Mouse (Mus musculus): ENCODE results near the gene Prc1.

- TF ChIP-seq CTCF (IDR thresholded peaks at IDR 0.05; ENCODE audit: borderline replicate concordance, extremely low read depth, insufficient read depth, insufficient read length) = no peak
- no peak for TF ChIP-seq POLR2A (IDR thresholded peaks at IDR 0.05; ENCODE audit: borderline replicate concordance, extremely low read depth, insufficient read depth, insufficient read length, poor library complexity, severe bottlenecking)
Measured at GRCm38 (mm10) chr7:80294764-80295648, 756 bp downstream of the Prc1 start.
